Mouse (Mus musculus): ENCODE measurements around the gene Knstrn. TPM values are rescaled to one million over a fixed set of nuclear protein-coding genes. Genes with fewer than 3 reads are reported as not detected.

Knstrn gene
- total and polyA plus RNA-seq, 3 experiments = 72.9 to 97.2 (median 72.9) TPM

DNA sequence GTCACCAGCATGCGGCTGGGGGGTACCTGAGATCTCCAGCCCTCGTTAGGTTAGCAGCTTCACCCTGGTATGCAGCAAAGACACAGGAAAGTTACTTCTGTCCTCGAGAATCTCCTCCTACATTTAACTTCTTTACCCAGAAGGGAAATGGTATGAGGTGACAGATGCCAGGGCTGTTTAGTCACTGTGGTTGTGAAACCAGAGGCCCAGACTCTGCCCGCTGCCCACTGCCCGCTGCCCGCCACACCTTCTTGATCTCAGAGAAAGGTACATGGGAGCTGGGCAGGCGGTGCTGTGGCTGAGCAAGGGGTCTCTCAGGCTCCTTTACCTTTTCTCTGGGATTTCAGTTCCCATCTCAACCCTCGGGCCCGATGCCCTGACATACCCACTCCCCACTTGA is 62.6 kb downstream of the Knstrn start:
- no peak for DNase-seq (ENCODE audit: extremely low read depth)
- no peak overlapping the region for H3K9ac ChIP-seq (ENCODE audit: insufficient read depth, low read depth)
- no peaks in the 10 kb centered on the region for H3K9me3 ChIP-seq (replicated peaks; ENCODE audit: low read length)
- dilution Hi-C loops (cut with MboI; ENCODE audit: extremely low pct_ligation_motif_present, extremely low pct_unique_long_range_greater_than_20kb, low sequenced_read_pairs) (no loop called here), in situ Hi-C loops (cut with MboI; ENCODE audit: low pct_ligation_motif_present, low pct_unique_long_range_greater_than_20kb, low sequenced_read_pairs) (loop anchor here (25.0 kb wide), 2 partner anchors 311 to 389 kb away; partner anchors contain the start of gene Srp14)
- no peaks in the 10 kb centered on the region for H3K79me2 ChIP-seq (replicated peaks; ENCODE audit: control insufficient read depth, extremely low read depth, insufficient read depth, poor library complexity, severe bottlenecking)
- H3K27me3 ChIP-seq (replicated peaks) = no peaks in the 10 kb centered on the region
- no peak overlapping the region for H3K4me2 ChIP-seq (ENCODE audit: insufficient read depth, low read depth, poor library complexity, severe bottlenecking)
- no peak overlapping the region for H3K27ac ChIP-seq (ENCODE audit: insufficient read depth, low read depth)
- peaks cover 31 to 87% of the 10 kb centered on the region in 2 experiments for H3K36me3 ChIP-seq (replicated peaks in 1 of 2; ENCODE audit: control insufficient read depth in 1 of 2, insufficient read depth in 1 of 2, low read length in 1 of 2)
- H3K4me3 ChIP-seq (replicated peaks in 1 of 3; ENCODE audit: low read depth in 2 of 3, low read length in 2 of 3, poor library complexity in 1 of 3) = no peak overlapping the region
- H3K4me1 ChIP-seq (ENCODE audit: control insufficient read depth in 1 of 2, insufficient read depth in 2 of 2) = no peaks in the 10 kb centered on the region
- TF ChIP-seq RAD21 (IDR thresholded peaks at IDR 0.05; ENCODE audit: low read depth, low read length) = no peak
- TF ChIP-seq GABPA (IDR thresholded peaks at IDR 0.05; ENCODE audit: insufficient replicate concordance, low read depth, low read length) = no peak
- TF ChIP-seq HCFC1 (IDR thresholded peaks at IDR 0.05; ENCODE audit: low read depth, low read length) = no peak
- TF ChIP-seq NRF1 (IDR thresholded peaks at IDR 0.05; ENCODE audit: low read depth, low read length) = no peak
- no peak for TF ChIP-seq BHLHE40 (IDR thresholded peaks at IDR 0.05; ENCODE audit: low read depth, low read length)

- in situ Hi-C loops (cut with MboI; ENCODE audit: low pct_ligation_motif_present, low pct_unique_long_range_greater_than_20kb, low sequenced_read_pairs) = loop anchor here (5.0 to 25.0 kb wide), 3 partner anchors 114 to 394 kb away; partner anchors contain the start of gene Srp14
- no peak for TF ChIP-seq SIN3A (IDR thresholded peaks at IDR 0.05; ENCODE audit: low read length)
- no peak for TF ChIP-seq NRF1 (IDR thresholded peaks at IDR 0.05; ENCODE audit: low read depth, low read length)
- no peak for TF ChIP-seq GABPA (IDR thresholded peaks at IDR 0.05; ENCODE audit: insufficient replicate concordance, low read depth, low read length)
- no peak for TF ChIP-seq CHD1 (IDR thresholded peaks at IDR 0.05; ENCODE audit: low read depth, low read length)
- TF ChIP-seq NELFE (IDR thresholded peaks at IDR 0.05; ENCODE audit: low read depth, low read length) = no peak
- TF ChIP-seq RCOR1 (conservative IDR thresholded peaks at IDR 0.05; ENCODE audit: low read depth, low read length) = no peak
- TF ChIP-seq USF2 (conservative IDR thresholded peaks at IDR 0.05; ENCODE audit: low read depth, low read length) = no peak
These were observed 67.2 kb downstream of the Knstrn start for GRCm38 (mm10) chr2:118881019-118881418.

DNA sequence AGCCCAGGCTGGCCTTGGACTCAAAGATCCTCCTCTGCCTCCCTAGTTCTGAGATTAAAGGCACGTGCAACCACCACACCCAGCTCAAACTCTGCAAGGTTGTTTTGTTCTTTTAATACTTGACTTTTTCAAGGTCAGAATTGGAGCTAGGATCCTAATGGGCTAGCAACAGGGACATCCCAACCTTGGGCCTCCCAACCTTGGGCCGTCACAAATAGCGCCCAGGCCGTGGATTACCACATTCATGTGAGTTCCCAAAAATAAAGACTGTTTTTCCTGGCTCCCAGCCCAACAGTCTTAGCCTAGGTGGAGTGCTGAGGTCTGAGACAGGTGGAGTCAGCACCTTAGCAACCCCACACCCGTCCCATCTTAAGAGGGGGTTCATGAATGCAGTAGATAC is 68.2 kb downstream of the Knstrn start:
- H3K36me3 ChIP-seq (replicated peaks in 1 of 2; ENCODE audit: control insufficient read depth in 1 of 2, insufficient read depth in 1 of 2, low read length in 1 of 2) = peaks cover 12 to 41% of the 10 kb centered on the region in 2 experiments
- peaks cover 11 to 48% of the 10 kb centered on the region in 2 experiments for H3K4me1 ChIP-seq (ENCODE audit: control insufficient read depth in 1 of 2, insufficient read depth in 2 of 2)
- no peak overlapping the region for H3K4me2 ChIP-seq (ENCODE audit: insufficient read depth, low read depth, poor library complexity, severe bottlenecking)
- in situ Hi-C loops (cut with MboI; ENCODE audit: low pct_ligation_motif_present, low pct_unique_long_range_greater_than_20kb, low sequenced_read_pairs) = loop anchor here (5.0 to 25.0 kb wide), 3 partner anchors 115 to 395 kb away; partner anchors contain the start of gene Srp14
- H3K4me3 ChIP-seq (replicated peaks in 1 of 3; ENCODE audit: low read depth in 2 of 3, low read length in 2 of 3, poor library complexity in 1 of 3) = no peak overlapping the region
- dilution Hi-C loops (cut with MboI; ENCODE audit: extremely low pct_ligation_motif_present, extremely low pct_unique_long_range_greater_than_20kb, low sequenced_read_pairs) = no loop called here
- no peaks in the 10 kb centered on the region for H3K79me2 ChIP-seq (replicated peaks; ENCODE audit: control insufficient read depth, extremely low read depth, insufficient read depth, poor library complexity, severe bottlenecking)
- H3K27ac ChIP-seq (ENCODE audit: insufficient read depth, low read depth) = no peak overlapping the region
- no peak for TF ChIP-seq ELF1 (IDR thresholded peaks at IDR 0.05; ENCODE audit: low read depth, low read length)
- no peak for TF ChIP-seq MYC (IDR thresholded peaks at IDR 0.05; ENCODE audit: low read depth, low read length)
- no peak for TF ChIP-seq NRF1 (IDR thresholded peaks at IDR 0.05; ENCODE audit: low read depth, low read length)
- no peak for TF ChIP-seq TCF12 (IDR thresholded peaks at IDR 0.05; ENCODE audit: low read depth, low read length)
- no peak for TF ChIP-seq HCFC1 (IDR thresholded peaks at IDR 0.05; ENCODE audit: low read depth, low read length)
- H3K9ac ChIP-seq (ENCODE audit: insufficient read depth, low read depth) = no peak overlapping the region
- no peaks in the 10 kb centered on the region for H3K27me3 ChIP-seq (replicated peaks)
- no peaks in the 10 kb centered on the region for H3K9me3 ChIP-seq (replicated peaks; ENCODE audit: low read length)
- DNase-seq (ENCODE audit: extremely low read depth) = no peak

More at GRCm38 (mm10) chr2:118881019-118881418, 67.2 kb downstream of the Knstrn start:
- Histone ChIP-seq H3K4me1 (ENCODE audit: control insufficient read depth in 1 of 2, insufficient read depth in 2 of 2) (peaks cover 11 to 40% of the 10 kb centered on the region in 2 experiments), H3K27ac (ENCODE audit: insufficient read depth, low read depth) (no peak overlapping the region), H3K36me3 (replicated peaks in 1 of 2; ENCODE audit: control insufficient read depth in 1 of 2, insufficient read depth in 1 of 2, low read length in 1 of 2) (peaks cover 19 to 50% of the 10 kb centered on the region in 2 experiments), H3K4me2 (ENCODE audit: insufficient read depth, low read depth, poor library complexity, severe bottlenecking) (no peak overlapping the region), H3K9me3 (replicated peaks; ENCODE audit: low read length) (no peaks in the 10 kb centered on the region), H3K9ac (ENCODE audit: insufficient read depth, low read depth) (no peak overlapping the region), H3K79me2 (replicated peaks; ENCODE audit: control insufficient read depth, extremely low read depth, insufficient read depth, poor library complexity, severe bottlenecking) (no peaks in the 10 kb centered on the region), H3K27me3 (replicated peaks) (no peaks in the 10 kb centered on the region), H3K4me3 (replicated peaks in 1 of 3; ENCODE audit: low read depth in 2 of 3, low read length in 2 of 3, poor library complexity in 1 of 3) (no peak overlapping the region)
- dilution Hi-C loops (cut with MboI; ENCODE audit: extremely low pct_ligation_motif_present, extremely low pct_unique_long_range_greater_than_20kb, low sequenced_read_pairs) = no loop called here
- no peak for DNase-seq (ENCODE audit: extremely low read depth)

All from CH12.LX (cell line).